Mouse (Mus musculus) thymus, adult 2 months (tissue): ENCODE measurements at regions not wholly inside any gene's neighbourhood (a gene's known extent, or its start where the extent isn't known, plus 50 kb on each side); places are given as distances from the start of the nearest gene placed in this dataset.

Source experiments
- DNase-seq: peaks from one replicate; pipeline ENCODE4 v3.0.0; 2021
- H3K27ac ChIP-seq: fragments of 200-500 bp; 2 replicates; pipeline ENCODE4 v1.5.1; 2012; ENCODE audit warnings: low read length, control low read depth; ENCODE audit not compliant: control insufficient read depth, insufficient read depth
- H3K27me3 ChIP-seq: fragments of 200-500 bp; 2 replicates; pipeline ENCODE4 v1.6.1; 2012; ENCODE audit warnings: mild to moderate bottlenecking, low read length, moderate library complexity, mixed read lengths; ENCODE audit not compliant: control insufficient read depth, insufficient read depth
- H3K36me3 ChIP-seq: fragments of 200-500 bp; 2 replicates; pipeline ENCODE4 v1.6.1; 2012; ENCODE audit warnings: mild to moderate bottlenecking, low read length, moderate library complexity; ENCODE audit not compliant: control insufficient read depth, insufficient read depth
- H3K4me1 ChIP-seq: fragments of 200-500 bp; replicated peaks from 2 replicates; pipeline ENCODE4 v1.6.1; 2012; ENCODE audit warnings: low read length; ENCODE audit not compliant: control insufficient read depth, insufficient read depth
- H3K4me3 ChIP-seq: fragments of 200-500 bp; 2 replicates; pipeline ENCODE4 v1.5.1; 2012; ENCODE audit warnings: mild to moderate bottlenecking, low read length, control low read depth, moderate library complexity; ENCODE audit not compliant: control insufficient read depth, insufficient read depth
- CTCF ChIP-seq: fragments of 200-500 bp; IDR thresholded peaks from 2 replicates; pipeline ENCODE4 v1.5.1; 2012; ENCODE audit warnings: mild to moderate bottlenecking, control low read depth, low read length, moderate library complexity, borderline replicate concordance; ENCODE audit not compliant: control insufficient read depth, poor library complexity, insufficient read depth; ENCODE audit errors: extremely low read depth
- POLR2A ChIP-seq: fragments of 200-500 bp; IDR thresholded peaks from 2 replicates; pipeline ENCODE4 v1.6.1; 2012; ENCODE audit warnings: mild to moderate bottlenecking, low read length, control low read depth, moderate library complexity; ENCODE audit not compliant: control insufficient read depth, poor library complexity, insufficient read depth; ENCODE audit errors: extremely low read depth
- WGBS: fragments of 180-500 bp; shearing (Covaris S2); methylation state at CpG from one replicate; pipeline ENCODE4 v1.1.7; 2018; 5-methylcytosine and 5-hydroxymethylcytosine counted together

DNA sequence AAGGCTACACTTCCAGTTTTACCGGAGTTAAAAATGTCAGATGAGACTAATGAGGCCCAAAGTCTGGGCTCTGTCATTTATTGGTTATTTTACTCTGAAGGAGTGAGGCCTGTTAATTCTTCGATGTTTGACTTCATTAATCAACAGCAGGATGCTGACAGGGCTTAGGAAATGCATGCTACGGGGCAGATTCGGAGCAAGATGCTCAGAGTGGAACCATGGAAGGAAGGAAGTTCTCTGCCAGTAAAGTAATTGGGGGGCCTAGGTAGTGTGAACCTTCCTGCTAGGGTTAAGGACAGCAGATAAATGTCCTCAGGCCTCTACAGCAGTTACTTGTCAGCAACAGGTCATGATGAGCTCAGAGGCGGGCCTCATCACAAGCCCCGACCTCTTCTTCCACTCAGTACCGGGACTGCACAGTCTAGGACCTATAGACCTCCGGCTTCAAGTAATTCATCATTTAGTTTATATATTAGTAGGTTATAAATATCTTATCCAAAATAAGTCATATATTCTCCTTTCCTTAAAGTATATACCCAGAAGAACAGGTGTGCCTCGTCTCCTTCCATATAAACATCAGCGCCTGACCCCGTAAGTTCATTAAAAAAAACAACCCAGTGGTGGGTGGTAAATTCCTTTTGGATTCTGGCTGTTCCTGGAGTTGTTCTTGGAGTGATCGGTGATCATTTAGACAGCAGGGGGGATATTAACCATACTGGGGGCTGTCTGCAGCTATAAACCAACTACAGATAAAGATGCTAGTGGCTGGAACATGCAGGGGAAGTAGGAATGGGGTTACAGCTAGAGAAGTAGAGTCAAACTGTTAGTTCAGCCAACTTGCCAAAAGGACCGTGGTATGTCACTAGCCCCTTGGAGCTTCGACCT, 124.9 kb upstream of the Egflam start:
- Histone ChIP-seq H3K4me1 (no peaks in the 10 kb centered on the region), H3K4me3 (no peak overlapping the region), H3K36me3 (no peaks in the 10 kb centered on the region), H3K27ac (no peak overlapping the region), H3K27me3 (no peaks in the 10 kb centered on the region)
- 80% methylated on average over 14 of the region's 14 CpGs for WGBS
- TF ChIP-seq CTCF, result no peak
- no peak for TF ChIP-seq POLR2A
- DNase-seq, result no peak

DNA sequence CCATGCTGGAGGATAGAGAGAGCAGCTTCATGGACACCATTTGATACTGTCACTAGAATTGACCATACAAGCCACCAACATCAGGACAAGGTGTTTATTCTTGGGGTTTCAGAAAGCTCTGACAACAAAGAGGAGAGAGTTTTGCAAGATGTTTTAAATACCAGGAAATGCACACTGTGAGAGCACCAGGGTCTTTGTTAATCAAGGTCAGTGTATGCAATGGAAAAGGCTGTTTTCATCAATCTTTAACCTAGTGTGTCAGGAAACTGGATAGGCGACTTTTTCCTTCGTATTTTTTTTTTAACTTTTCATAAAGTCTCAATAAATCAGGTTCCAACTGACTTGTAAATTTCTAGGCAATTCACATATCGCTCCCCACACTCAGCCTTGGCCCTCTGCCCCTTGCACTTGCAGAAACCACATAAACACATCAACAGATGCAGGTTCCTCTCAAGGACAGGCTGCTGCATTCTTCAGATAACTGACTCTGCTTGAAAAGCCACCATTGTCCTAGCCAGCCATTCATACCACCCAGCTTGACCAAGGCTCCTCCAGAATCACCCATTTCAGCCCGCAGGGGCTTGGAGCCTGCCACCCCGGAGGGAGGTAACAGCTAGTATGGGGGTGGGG, 132.9 kb upstream of the Egflam start:
- H3K27ac ChIP-seq, result no peak overlapping the region
- H3K4me1 ChIP-seq, result no peaks in the 10 kb centered on the region
- no peaks in the 10 kb centered on the region for H3K27me3 ChIP-seq
- 25% methylated on average over 5 of the region's 5 CpGs for WGBS
- H3K4me3 ChIP-seq, result no peak overlapping the region
- DNase-seq, result no peak
- no peaks in the 10 kb centered on the region for H3K36me3 ChIP-seq
- TF ChIP-seq CTCF, result no peak
- TF ChIP-seq POLR2A, result no peak

DNA sequence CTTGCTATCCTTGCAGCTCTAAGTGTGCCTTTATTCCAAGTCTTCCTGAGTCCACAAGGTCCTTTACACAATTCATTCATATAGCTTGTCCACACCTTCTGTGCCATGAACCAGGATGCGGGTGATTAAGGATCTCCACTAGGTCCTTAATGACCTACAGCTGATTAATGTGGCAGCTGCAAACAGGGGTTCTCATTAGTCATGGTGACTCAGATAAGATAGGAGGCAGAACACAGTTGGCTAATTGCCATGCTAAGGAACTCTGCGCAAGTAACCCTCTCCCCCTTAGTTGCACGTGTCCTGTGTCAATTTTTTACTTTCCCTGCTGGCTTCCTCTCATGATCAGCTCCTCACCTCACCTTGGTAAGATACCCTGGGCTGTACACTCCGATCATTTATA, 139.7 kb upstream of the Egflam start:
- no peak overlapping the region for H3K27ac ChIP-seq
- no peak overlapping the region for H3K4me3 ChIP-seq
- WGBS, result 89% methylated on average over 4 of the region's 4 CpGs
- H3K27me3 ChIP-seq, result no peaks in the 10 kb centered on the region
- no peak for DNase-seq
- TF ChIP-seq POLR2A (no peak), CTCF (no peak)
- H3K36me3 ChIP-seq, result no peaks in the 10 kb centered on the region
- H3K4me1 ChIP-seq, result no peaks in the 10 kb centered on the region

DNA sequence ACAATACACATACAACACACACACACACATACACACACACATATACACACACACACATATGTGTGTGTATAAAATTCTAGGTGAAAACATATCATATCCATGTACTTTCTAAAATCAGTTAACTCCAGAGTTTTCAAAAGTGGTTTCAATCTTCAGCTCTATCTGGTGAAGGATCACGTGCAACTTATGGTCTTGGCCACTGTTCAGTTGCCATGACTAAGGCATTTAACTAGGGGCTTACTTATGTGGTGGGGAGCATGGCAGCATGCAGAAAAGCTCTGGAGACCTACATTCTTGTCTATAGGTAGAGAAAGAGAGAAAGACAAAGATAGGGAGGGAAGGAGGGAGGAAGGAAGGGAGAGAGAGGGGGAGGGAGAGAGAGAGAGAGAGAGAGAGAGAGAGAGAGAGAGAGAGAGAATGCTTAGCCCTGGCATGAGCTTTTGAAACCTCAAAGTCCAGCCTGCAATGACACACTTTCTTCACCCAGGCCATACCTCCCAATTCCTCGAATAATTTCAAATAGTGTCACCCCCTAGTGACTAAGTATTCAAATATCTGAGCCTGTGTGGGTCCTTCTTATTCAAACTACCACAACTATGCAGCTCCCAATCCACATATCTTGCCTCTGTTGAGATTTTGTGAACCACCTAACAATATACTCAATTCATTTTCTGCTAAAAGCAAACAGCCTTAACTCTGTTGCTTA, 155.1 kb upstream of the Egflam start:
- H3K4me3 ChIP-seq, result no peak overlapping the region
- DNase-seq, result no peak
- no peaks in the 10 kb centered on the region for H3K27me3 ChIP-seq
- TF ChIP-seq CTCF (no peak), POLR2A (no peak)
- H3K36me3 ChIP-seq, result no peaks in the 10 kb centered on the region
- 53% methylated on average over 2 of the region's 2 CpGs for WGBS
- no peaks in the 10 kb centered on the region for H3K4me1 ChIP-seq
- H3K27ac ChIP-seq, result no peak overlapping the region

DNA sequence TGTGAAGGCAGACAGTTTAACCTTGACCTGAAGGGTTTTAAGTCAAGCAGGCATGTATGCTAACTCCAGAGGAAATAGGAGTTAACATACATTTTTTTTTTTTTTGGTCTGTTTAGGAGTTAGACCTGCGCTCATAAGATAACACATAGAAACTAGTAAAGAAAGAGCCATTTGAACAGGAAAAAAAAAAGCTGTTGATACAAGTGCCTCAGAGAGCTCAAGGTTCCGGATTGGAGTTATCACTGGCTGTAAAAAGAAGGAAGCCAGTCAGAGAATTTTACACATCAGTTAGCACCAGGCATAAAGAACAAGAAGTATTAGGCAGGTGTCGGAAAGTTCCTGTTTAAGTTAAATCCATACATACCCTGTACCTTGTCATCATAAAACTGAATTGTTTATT, 156.2 kb upstream of the Egflam start:
- H3K27me3 ChIP-seq, result no peaks in the 10 kb centered on the region
- TF ChIP-seq CTCF, result no peak
- TF ChIP-seq POLR2A, result no peak
- no peak overlapping the region for H3K27ac ChIP-seq
- no peak for DNase-seq
- no peak overlapping the region for H3K4me3 ChIP-seq
- WGBS, result 76% methylated on average over 3 of the region's 3 CpGs
- no peaks in the 10 kb centered on the region for H3K36me3 ChIP-seq
- H3K4me1 ChIP-seq, result no peaks in the 10 kb centered on the region

DNA sequence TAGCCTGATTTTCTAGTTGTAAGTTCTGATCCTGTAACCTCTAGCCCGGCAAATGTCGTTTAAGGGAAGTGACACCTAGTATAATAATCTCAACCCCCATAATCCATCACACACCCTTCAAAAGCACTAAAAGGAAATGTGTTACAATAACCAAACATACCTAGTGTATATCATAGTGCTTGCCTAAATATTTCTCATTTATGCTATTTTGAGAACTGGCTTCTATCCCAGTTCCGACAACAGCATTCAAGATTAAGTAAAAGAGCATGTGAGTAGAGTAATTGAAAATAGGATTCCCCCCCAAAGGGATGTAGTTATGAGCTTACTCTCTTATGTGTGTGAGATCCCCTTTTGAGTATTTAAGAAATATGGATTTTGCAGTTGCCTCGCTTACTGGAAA, 165.1 kb upstream of the Egflam start:
- H3K27me3 ChIP-seq, result no peaks in the 10 kb centered on the region
- TF ChIP-seq POLR2A (no peak), CTCF (no peak)
- no peaks in the 10 kb centered on the region for H3K36me3 ChIP-seq
- 90% methylated on average over 4 of the region's 4 CpGs for WGBS
- H3K4me1 ChIP-seq, result no peaks in the 10 kb centered on the region
- DNase-seq, result no peak
- no peak overlapping the region for H3K4me3 ChIP-seq
- no peak overlapping the region for H3K27ac ChIP-seq
